Mouse (Mus musculus) left cerebral cortex, adult 9 months (tissue): ENCODE results near the gene Vkorc1.

Experiments
- DNase-seq, 2 experiments: peaks; one replicate each; pipeline ENCODE4 v3.0.0; 2022; ENCODE audit warnings: low spot score in 2 of 2

Gene Vkorc1

GRCm38 (mm10) chr7:127876467-127877348, 18.7 kb downstream of the Vkorc1 start, which contains the start of gene Zfp668:
Gene Zfp668, minus strand, starts transcription at chr7:127876828.
- peak; percentile 72 to 91 for DNase-seq

- peak; percentile 27 to 62 for DNase-seq
Measured at GRCm38 (mm10) chr7:127876041-127876466, 19.4 kb downstream of the Vkorc1 start, which contains the start of gene Zfp646. Gene Zfp646, plus strand, starts transcription at chr7:127876221.

DNA sequence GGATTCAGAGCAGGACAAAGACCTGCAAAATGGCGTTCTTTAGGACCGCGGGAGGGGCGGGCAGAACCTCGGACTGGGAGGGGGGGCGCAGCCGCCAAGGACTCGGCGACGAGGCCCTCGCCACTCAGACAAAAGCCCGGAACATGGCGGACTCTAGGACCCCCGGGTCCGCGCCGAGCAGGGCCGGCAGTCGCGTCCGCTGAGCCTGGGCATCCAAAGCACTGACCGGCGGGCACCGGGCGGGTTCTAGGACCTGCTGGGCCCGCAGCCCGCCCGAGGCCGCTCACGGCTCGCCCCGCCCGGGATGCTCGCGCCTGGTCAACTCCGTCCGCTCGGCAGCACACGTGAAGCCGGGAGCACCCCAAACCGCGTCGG, 19.8 kb downstream of the Vkorc1 start:
- peak; percentile 79 to 93 for DNase-seq

- DNase-seq: peak in 1 of 2 experiments; percentile 33
Measured at GRCm38 (mm10) chr7:127874812-127875626, 20.4 kb downstream of the Vkorc1 start.

- no peak for DNase-seq
Measured at GRCm38 (mm10) chr7:127870136-127870821, 25.1 kb downstream of the Vkorc1 start.

GRCm38 (mm10) chr7:127869149-127869810, 26.1 kb downstream of the Vkorc1 start:
- peak in 1 of 2 experiments; percentile 33 for DNase-seq

DNA sequence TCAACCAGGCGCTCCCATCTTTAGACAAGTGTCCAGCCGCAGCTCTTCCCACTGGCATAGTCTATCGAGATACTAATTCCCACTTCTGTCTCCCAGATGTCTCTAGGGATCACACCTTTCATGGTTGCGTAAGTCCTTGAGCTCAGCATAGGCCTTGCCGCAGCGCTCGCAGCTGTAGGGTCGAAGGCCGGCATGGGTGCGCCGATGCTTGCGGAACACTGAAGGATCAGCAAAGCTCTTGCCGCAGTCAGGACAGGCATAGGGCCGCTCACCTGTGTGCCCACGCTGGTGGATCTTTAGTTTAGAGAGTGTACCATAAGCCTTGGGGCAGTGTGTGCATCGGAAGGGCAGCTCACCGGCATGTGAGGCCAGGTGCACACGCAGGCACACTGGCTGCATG, 27.8 kb downstream of the Vkorc1 start:
- no peak for DNase-seq

- no peak for DNase-seq
Measured at GRCm38 (mm10) chr7:127866434-127866833, 29.0 kb downstream of the Vkorc1 start.

GRCm38 (mm10) chr7:127858258-127858657, 37.2 kb downstream of the Vkorc1 start:
- DNase-seq: no peak

DNA sequence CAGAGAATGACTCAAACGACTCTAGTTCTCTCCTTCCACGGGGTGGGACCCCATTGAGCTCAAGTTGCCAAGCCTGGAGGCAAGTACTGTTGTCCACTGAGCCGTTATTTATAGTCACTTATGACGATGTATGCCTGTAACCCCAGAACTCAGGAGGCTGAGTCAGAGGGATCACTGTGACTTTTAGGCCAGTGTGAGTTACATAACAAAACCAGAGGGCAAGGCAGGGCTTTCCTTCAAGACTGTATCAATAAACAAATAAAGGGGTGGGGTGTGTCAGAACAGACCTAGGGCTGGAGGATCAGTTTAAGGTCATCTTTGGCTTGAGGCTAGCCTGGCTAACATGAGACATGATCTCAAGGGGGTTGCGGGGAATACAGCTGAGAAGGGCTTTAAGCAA, 44.5 kb downstream of the Vkorc1 start:
- DNase-seq: no peak

GRCm38 (mm10) chr7:127849973-127850875, 45.2 kb downstream of the Vkorc1 start:
- DNase-seq: no peak
